Mouse (Mus musculus) c-Kit-positive CD71-positive TER-119-positive erythroid progenitor cells, embryonic 14.5 days (primary cell): ENCODE results near the gene Gm20897.
"Not testable (repeated sequence)": the region's sequence is repeated elsewhere in the genome, so short reads cannot be mapped to it uniquely, and the experiment has no call there.

Source experiments
- DNase-seq: peaks from one replicate; pipeline ENCODE4 v3.0.0-alpha.2; 2013; ENCODE audit warnings: low spot score

Gene Gm20897

GRCm38 (mm10) chrY:38502138-38502537 is at the start of gene Gm20897:
Gene Gm20897, minus strand, starts transcription at chrY:38502238.
- not testable (repeated sequence) for DNase-seq
